Mouse (Mus musculus): ENCODE measurements around the gene Ccser1.
"Not testable (repeated sequence)": the region's sequence is repeated elsewhere in the genome, so short reads cannot be mapped to it uniquely, and the experiment has no call there.

Ccser1 gene

GRCm38 (mm10) chr6:61730088-61730880, 550.2 kb downstream of the Ccser1 start:
- no peak for DNase-seq

DNA sequence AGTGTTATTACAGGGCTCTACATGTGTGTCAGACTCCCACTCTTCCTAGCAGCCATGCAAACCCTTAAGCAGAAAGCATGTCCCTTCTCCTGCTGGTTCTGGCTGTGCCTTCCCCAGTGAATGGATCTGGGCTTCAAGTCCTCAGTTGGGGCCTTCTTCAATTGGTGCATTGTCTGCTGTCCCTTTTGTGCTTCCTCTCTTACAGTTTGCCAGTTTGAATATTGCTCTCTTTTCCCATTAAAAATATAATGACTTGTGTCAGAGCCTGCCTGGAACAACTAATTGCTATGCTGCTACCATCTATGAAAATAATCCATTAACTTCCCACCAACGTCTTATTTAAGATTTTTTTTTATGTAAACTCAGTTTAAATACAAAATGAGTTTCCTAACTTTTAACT, 566.2 kb downstream of the Ccser1 start:
- DNase-seq: no peak

DNA sequence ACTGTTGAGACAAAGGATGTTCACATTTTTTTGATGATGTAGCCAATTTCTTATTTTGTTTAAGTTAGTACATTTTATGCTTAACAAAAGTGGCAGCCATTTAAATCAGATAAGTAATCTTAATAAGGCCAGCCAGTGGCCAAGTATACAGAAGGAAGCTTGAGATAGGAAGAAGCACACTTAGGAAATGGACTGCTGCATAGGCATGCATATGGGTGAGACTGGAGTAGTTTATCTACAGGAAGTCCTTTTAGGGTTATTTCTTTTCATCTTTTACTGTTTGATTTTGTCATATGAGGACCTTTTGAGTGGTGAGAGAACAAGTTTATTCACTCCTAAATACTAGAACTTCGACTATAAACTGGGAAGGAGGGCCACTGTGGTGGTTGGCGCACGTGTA, 582.0 kb downstream of the Ccser1 start:
- DNase-seq: no peak

DNA sequence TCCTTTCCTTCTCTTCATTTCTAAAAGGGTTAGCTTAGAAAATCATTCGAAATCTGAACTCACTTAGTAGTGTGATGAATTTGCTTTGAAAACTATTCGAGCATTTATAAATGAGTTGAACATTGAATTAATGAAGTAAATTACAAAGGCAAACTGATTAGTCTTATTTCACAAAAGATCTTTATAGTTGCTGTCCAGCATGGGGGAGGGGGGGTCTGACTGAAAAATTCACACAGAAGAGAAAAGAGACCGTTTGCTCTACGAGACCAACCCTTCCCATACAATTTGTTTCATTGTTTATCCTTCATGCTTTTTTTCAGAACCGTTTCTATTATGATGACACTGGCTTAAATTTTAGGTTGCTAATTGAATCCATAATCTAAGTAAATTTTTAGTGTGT, 583.3 kb downstream of the Ccser1 start:
- no peak for DNase-seq

GRCm38 (mm10) chr6:61765801-61766200, 585.7 kb downstream of the Ccser1 start:
- DNase-seq: no peak

- no peak for DNase-seq
Measured at GRCm38 (mm10) chr6:61767151-61767550, 587.0 kb downstream of the Ccser1 start.

GRCm38 (mm10) chr6:61786706-61787105, 606.6 kb downstream of the Ccser1 start:
- no peak for DNase-seq

DNA sequence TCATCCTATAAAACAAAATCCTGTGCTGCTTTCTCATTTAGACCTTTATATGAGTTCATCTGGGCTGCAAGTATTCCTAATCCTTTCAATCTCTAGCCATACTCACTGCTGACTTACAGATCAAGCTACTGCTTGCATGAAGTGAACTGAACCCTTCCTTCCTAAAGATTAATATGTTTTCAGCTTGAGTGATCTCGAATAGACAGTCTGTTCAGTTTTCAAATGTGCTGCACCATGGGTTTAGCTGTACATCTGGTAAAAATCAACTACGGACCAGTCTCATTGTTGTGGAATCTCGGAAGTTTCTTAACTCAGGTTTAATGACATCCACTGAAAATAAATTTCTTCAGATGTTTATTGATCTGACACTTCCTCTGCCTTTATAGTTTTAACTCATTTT, 620.8 kb downstream of the Ccser1 start:
- no peak for DNase-seq

DNA sequence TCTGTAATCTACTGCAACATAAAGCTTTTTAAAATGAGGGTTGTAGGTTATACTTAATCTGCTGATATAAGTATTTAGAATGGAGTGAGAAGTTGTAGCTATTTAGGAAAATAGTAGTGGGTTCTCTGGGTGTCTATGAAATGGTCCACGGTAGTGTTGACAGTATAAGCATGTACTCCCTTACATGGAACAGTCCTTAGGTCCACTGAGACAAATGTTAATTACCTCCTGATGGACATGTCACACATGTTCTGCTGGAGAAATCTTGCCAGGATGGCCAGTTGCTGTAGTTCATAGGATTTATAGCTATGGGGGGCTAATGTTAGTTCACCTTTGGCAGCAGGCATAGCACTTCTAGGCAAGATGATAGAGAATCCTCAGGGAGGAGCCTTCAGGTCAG, 625.4 kb downstream of the Ccser1 start:
- no peak for DNase-seq

GRCm38 (mm10) chr6:61817716-61818115, 637.6 kb downstream of the Ccser1 start:
- DNase-seq: no peak

DNA sequence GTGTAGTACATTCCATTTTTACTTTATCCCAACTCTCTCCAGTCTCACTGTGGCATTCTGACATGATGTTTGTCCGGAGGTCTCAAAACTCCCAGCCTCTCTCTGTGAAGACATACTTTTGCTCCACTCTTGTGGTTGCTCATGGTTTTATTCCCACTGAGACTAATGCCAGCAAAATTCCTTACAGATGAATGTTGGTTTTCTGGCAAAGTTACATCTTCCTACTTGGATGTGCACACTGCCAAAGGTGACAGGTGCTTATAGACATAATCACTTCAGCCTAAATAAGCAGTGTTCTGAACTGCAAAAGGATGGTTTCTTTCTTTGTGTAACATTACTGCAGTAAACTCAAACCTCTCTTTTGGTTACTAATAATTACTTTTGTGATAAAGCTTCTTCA, 696.2 kb downstream of the Ccser1 start:
- no peak for DNase-seq

DNA sequence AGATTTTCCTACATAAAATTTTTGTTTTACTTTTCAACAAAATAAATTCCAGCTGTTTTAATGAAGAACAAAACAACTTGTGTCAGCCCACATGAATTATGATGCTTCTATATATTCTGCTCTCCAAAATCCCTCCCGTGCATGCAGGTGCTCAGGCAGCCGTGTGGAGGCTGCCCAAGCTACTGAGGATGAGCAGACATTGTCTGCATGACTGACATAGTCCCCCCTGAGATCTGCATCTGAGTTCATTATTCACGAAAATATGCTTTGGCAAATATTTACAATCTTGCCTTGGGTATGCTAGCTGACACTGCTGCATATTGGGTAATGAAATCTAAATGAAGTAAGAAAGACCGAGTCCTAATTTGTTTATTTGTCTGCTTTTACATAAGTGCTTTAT, 718.1 kb downstream of the Ccser1 start:
- DNase-seq: no peak

- DNase-seq: no peak
Measured at GRCm38 (mm10) chr6:61902715-61903114, 722.6 kb downstream of the Ccser1 start.

- no peak for DNase-seq
Measured at GRCm38 (mm10) chr6:61912896-61913295, 732.8 kb downstream of the Ccser1 start.

DNA sequence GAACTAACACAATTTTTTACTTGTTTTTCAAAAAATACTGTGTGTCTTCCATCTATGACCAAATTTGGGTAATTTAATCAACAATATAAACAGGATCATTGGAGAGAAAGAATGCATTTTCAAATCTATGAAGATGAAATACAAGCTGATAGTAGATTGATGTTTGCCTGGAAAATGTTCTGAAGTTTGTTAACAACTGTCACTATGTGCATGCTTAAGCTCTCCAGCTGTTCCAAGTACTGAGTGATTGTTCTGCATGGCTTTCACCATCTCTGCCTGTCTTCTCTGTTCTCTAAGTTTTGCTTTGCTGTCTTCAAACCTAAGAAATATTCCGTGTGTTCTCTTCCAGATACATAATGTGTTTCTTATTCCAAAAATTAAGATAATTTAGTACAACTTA, 751.5 kb downstream of the Ccser1 start:
- DNase-seq: no peak

- DNase-seq: no peak
Measured at GRCm38 (mm10) chr6:61936656-61937055, 756.5 kb downstream of the Ccser1 start.

DNA sequence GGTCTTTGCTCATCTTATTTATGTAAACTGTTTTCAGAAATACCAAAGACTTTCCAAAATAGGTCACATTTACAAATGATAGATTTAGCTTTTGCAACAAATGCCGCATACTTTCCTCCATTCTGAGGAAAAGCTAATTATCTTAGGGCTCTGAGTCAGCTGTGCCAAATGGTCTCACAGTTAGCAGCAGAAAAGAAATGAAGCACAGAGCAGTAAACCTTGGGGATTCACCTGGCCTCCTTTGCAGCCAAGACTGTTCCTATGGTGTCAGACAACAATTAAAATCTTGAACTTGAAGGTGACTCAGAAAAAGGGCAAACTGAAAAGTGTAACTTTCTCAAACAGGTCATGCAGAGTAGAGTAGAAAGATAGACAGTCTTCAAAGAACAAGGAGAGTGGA, 759.1 kb downstream of the Ccser1 start:
- no peak for DNase-seq

DNA sequence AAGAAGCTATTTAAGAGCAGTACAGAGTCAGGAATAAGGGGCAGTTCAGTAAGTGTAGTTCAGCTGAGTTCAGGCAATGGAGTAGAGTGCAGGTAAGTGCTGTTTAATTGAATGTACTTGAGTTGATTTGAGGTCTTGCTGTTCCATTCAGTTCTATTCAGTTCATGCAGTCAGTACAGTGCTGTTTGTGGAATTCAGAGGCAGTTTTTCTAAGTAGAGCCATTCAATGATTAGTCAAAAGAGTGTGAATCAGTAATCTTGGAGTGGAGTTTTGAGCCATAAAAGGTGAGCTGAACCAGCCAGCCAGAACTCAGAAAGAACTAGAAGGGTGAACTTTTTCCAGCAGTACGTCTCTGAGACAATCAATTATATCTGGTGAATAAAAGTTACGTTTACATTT, 773.6 kb downstream of the Ccser1 start:
- DNase-seq: no peak

DNA sequence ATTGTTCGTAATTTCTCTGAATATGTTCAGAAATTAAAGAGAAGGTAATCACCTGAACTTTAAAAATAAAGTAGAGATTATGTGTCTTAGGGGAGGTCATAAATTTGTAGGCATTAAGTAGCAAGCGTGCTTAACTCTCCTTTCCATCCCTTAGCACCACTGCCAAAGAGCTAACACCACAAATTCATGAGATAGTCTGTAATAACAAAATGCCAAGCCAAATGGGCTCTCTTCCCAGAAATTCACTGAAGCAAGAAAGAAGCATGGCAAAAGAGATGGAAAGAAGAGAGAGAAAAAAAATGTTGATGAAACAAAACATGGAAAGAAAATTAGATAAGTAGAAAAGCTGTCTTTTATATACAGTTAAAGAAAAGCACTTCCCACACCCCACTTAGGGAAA, 796.8 kb downstream of the Ccser1 start:
- no peak for DNase-seq

GRCm38 (mm10) chr6:61978379-61978778, 798.3 kb downstream of the Ccser1 start:
- DNase-seq: no peak

GRCm38 (mm10) chr6:62014374-62014773, 834.2 kb downstream of the Ccser1 start:
- no peak for DNase-seq

- no peak for DNase-seq
Measured at GRCm38 (mm10) chr6:62044454-62044853, 864.3 kb downstream of the Ccser1 start.

DNA sequence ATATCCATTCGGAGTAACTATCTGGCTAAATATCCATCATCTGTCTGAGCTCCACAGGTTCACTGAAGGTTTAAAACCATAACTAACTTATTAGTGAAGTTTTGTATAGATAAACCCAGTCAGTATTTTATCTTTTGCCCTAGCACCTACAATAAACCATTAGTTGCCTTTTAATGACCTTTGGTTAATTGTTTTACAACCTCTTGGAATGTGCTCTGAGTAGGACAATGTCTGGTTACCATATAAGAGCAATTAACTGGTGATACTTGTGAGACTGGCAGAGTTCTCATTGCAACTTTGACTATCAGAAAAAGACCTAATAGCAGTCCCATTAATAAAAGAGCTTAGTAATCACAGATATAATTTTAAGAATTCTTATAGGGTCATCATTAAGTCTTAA, 864.9 kb downstream of the Ccser1 start:
- not testable (repeated sequence) for DNase-seq

GRCm38 (mm10) chr6:62055276-62055675, 875.2 kb downstream of the Ccser1 start:
- no peak for DNase-seq

- DNase-seq: no peak
Measured at GRCm38 (mm10) chr6:62066363-62067023, 886.4 kb downstream of the Ccser1 start.

Data from spleen, adult 18-20 months (tissue).